Mouse (Mus musculus): ENCODE data around the gene Ints6l. TPM values are rescaled to one million over a fixed set of nuclear protein-coding genes. Genes with fewer than 3 reads are reported as not detected.

Ints6l gene
- polyA plus RNA-seq, 1 experiment from 2014 or later, result 18.6 TPM

Other genes with a start within 250 kb of the Ints6l start
- gene Gm773, start 242.0 kb upstream of the Ints6l start, polyA plus RNA-seq (2015; fragmentation: Nextera tagmentation; extraction: Ambion mirVana), result not detected in 2 replicates
- gene Zfp449, start 108.5 kb upstream of the Ints6l start, polyA plus RNA-seq (2015; fragmentation: Nextera tagmentation; extraction: Ambion mirVana), result 7.5 and 8.0 TPM in 2 replicates
- 1.3 and 2.1 TPM in 2 replicates for gene Smim10l2a, start 80.3 kb upstream of the Ints6l start, polyA plus RNA-seq (2015; fragmentation: Nextera tagmentation; extraction: Ambion mirVana)
- gene Gm2174, start 6.9 kb upstream of the Ints6l start, polyA plus RNA-seq (2015; fragmentation: Nextera tagmentation; extraction: Ambion mirVana), result 1.2 and 1.9 TPM in 2 replicates
- gene Gm10477, start 69.9 kb downstream of the Ints6l start, polyA plus RNA-seq (2015; fragmentation: Nextera tagmentation; extraction: Ambion mirVana), result not detected in 2 replicates
- gene Gm648, start 94.7 kb downstream of the Ints6l start, polyA plus RNA-seq (2015; fragmentation: Nextera tagmentation; extraction: Ambion mirVana), result not detected in 2 replicates
- 24.6 and 26.1 TPM in 2 replicates for gene Mmgt1, start 143.2 kb downstream of the Ints6l start, polyA plus RNA-seq (2015; fragmentation: Nextera tagmentation; extraction: Ambion mirVana)
- 7.1 and 7.3 TPM in 2 replicates for gene Slc9a6, start 154.9 kb downstream of the Ints6l start, polyA plus RNA-seq (2015; fragmentation: Nextera tagmentation; extraction: Ambion mirVana)